Mouse (Mus musculus): ENCODE results near the gene Olfr893.
"Not testable (repeated sequence)": the region's sequence is repeated elsewhere in the genome, so short reads cannot be mapped to it uniquely, and the experiment has no call there.

Gene Olfr893

DNA sequence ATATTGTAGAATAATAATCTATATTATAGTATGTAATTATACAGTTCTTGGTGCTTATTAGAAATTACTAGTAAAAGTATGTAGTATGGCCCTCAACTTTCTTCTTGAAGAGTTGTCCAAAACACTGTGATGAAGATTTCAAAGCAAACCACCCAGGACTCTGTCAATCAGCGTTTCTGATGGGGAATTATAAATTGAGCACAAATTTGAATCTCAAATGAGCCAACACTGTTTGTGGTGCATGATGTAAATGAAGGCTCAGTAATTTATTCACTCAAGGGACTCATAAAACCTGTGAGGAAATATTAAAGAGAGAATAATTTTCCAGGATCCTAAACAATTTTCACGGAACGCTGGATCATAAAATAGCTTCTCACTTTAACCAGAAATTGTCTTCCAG, at the start of gene Olfr893:
Gene Olfr893, plus strand, starts transcription at position 301 of the 400 bp plus-strand sequence.
- in situ Hi-C loops (cut with MboI, MseI), result no loop called here

- in situ Hi-C loops (cut with MboI, MseI), result not testable (repeated sequence)
Measured at GRCm38 (mm10) chr9:38168341-38168740, 39.8 kb upstream of the Olfr893 start.

GRCm38 (mm10) chr9:38180721-38181120, 27.4 kb upstream of the Olfr893 start, which contains the start of gene Olfr891:
Gene Olfr891 (minus strand): TSS chr9:38180821.
- in situ Hi-C loops (cut with MboI, MseI), result no loop called here

DNA sequence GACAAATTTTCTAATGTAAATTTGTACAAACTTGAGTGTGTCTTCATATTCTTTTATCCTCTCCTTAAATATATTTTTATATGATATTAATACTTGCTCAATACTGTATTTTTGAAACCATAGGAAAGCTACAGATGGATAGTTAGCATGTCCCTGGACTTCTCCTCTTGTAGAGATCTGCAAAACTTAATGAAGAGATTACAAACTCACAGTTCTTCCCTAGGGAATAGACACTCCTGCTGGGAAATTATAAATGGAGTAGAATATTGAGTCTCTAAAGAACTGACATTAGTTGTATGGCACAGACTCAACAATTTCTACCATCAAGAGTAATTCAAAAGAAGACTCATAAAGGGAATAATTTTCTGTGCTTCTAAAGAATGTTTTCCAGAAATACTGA, 9.6 kb downstream of the Olfr893 start, which contains the start of gene Olfr894:
Gene Olfr894, plus strand, starts transcription at position 301 of the 400 bp plus-strand sequence.
- in situ Hi-C loops (cut with MboI, MseI), result no loop called here

DNA sequence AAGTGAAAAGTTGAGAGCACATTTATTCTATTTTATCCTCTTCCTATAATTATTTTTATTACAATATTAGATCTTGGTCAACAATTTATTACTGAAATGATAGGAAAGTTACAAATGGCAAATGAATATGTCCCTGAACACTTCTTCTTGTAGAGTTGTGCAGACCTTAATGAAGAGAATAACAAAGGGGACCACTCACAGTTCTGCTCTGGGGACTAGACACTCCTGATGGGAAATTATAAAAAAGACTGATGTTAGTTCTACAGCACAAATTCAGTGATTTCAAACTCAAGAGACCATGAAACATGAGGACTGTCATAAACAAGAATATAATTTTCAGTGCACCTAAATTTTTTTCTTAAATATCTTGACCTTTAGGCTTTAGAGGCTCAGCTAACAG, 44.3 kb downstream of the Olfr893 start, which contains the start of gene Olfr143:
Gene Olfr143, plus strand, starts transcription at position 301 of the 400 bp plus-strand sequence.
- in situ Hi-C loops (cut with MboI, MseI), result no loop called here
